Mouse (Mus musculus) heart, postnatal 0 days (tissue): ENCODE data around the gene Nipa1.

Experiments
- CTCF ChIP-seq: IDR thresholded peaks from 2 replicates; pipeline ENCODE4 v1.5.1; 2016; ENCODE audit warnings: antibody characterized with exemption, control low read depth, low read depth
- EP300 ChIP-seq: IDR thresholded peaks from 2 replicates; pipeline ENCODE4 v1.6.1; 2016; ENCODE audit warnings: antibody characterized with exemption, low read depth

GRCm38 (mm10) chr7:56011018-56011333 lies 8.8 kb downstream of the Nipa1 start:
- no peak for TF ChIP-seq CTCF
- TF ChIP-seq EP300, result no peak
